Mouse (Mus musculus) E14TG2a.4 (cell line): ENCODE measurements at regions not wholly inside any gene's neighbourhood (a gene's known extent, or its start where the extent isn't known, plus 50 kb on each side); places are given as distances from the start of the nearest gene placed in this dataset.

Experiments
- H3K27me3 ChIP-seq: 2 replicates; pipeline ENCODE4 v1.6.1; 2014; ENCODE audit warnings: low read length, control low read depth; ENCODE audit not compliant: insufficient read depth
- H3K36me3 ChIP-seq: 2 replicates; pipeline ENCODE4 v1.6.1; 2014; ENCODE audit warnings: low read length, control low read depth; ENCODE audit not compliant: insufficient read depth
- H3K4me1 ChIP-seq: replicated peaks from 2 replicates; pipeline ENCODE4 v1.6.1; 2014; ENCODE audit warnings: low read depth, low read length, control low read depth
- H3K4me3 ChIP-seq: replicated peaks from 2 replicates; pipeline ENCODE4 v1.5.1; 2014; ENCODE audit warnings: mild to moderate bottlenecking, low read length
- H3K9me3 ChIP-seq: 2 replicates; pipeline ENCODE4 v1.6.1; 2014; ENCODE audit warnings: low read length, control low read depth
- CTCF ChIP-seq: conservative IDR thresholded peaks from 2 replicates; pipeline ENCODE4 v1.5.1; 2014; ENCODE audit warnings: low read length
- NANOG ChIP-seq: IDR thresholded peaks from 2 replicates; pipeline ENCODE4 v1.6.1; 2014; ENCODE audit warnings: borderline replicate concordance, low read length, mixed read lengths
- POU5F1 ChIP-seq: IDR thresholded peaks from 2 replicates; pipeline ENCODE4 v1.6.1; 2014; ENCODE audit warnings: low read length, borderline replicate concordance

DNA sequence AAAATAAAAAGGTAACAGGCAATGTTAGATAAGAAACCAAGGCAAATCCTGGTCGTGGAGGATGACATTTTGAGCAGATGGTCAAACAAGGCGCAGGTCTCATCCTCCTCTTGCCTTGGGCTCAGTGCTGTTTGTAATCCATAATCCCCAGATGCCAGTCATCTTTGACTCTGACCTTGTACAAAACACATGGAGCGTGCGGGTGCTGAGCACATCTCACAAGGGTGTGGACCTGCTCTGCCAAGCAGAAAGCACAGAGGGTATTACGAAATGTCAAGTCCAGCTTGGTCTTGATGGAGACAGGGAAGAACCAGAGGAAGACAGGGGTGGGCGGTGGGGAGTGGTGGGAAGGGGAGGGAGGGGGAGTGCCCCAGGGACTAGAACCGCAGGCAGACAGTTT lies 116.9 kb upstream of the Auts2 start:
- no peaks in the 10 kb centered on the region for H3K36me3 ChIP-seq
- no peaks in the 10 kb centered on the region for H3K4me1 ChIP-seq
- TF ChIP-seq CTCF: no peak
- peaks cover 20% of the 10 kb centered on the region for H3K9me3 ChIP-seq
- no peak overlapping the region for H3K4me3 ChIP-seq
- peaks cover 13% of the 10 kb centered on the region; the same call in 1 of the 2 replicates for H3K27me3 ChIP-seq

DNA sequence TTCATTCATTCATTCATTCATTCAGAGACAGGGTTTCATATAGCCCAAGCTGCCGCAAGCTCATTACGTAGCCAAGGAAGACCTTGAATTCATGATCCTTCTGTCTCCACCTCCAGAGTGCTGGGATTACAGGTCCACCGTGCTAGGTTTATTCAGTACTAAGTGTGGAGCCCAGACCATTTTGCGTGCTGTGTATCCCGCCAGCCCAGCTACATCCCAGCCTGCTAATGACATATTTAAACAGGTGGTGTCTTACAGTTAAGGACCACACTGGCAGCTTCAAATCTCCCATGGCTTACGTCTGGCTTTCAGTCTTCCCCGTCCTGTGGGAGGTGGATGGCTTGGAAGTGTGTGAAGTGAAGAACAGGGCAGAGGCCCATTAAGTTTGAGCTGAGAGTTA lies 111.2 kb upstream of the Auts2 start:
- H3K27me3 ChIP-seq: peaks cover 21% of the 10 kb centered on the region

GRCm38 (mm10) chr5:132653694-132654300 lies 110.7 kb upstream of the Auts2 start:
- TF ChIP-seq POU5F1 (no peak), NANOG (no peak), CTCF (no peak)
- peaks cover 4% of the 10 kb centered on the region; the same call in 1 of the 2 replicates for H3K4me1 ChIP-seq
- H3K9me3 ChIP-seq: peaks cover 22% of the 10 kb centered on the region
- no peak overlapping the region for H3K4me3 ChIP-seq
- peaks cover 27% of the 10 kb centered on the region for H3K27me3 ChIP-seq
- H3K36me3 ChIP-seq: no peaks in the 10 kb centered on the region

More for the DNA sequence above, 111.2 kb upstream of the Auts2 start:
- H3K36me3 ChIP-seq: no peaks in the 10 kb centered on the region
- peaks cover 22% of the 10 kb centered on the region for H3K9me3 ChIP-seq
- H3K4me3 ChIP-seq: no peak overlapping the region
- H3K4me1 ChIP-seq: peaks cover 4% of the 10 kb centered on the region; the same call in 1 of the 2 replicates
- TF ChIP-seq NANOG (no peak), CTCF (no peak)

DNA sequence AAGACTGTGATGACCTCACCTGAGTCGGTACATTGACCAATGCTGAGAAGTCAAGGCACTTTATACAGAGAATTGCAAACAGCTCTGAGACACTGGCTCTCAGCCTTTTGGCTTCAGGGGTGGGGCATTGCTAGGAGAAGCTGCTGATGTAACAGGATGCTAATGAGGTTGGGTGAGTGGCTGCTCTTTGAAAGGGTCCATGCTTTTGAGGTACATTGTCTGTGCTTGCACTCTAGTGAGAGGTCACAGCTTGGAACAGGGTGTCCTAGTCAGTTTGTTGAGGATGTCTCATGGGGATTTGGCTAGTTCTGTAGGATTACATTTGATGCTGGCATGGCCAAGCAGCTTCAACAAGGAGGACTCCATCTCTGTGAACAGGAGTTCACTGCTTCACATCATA lies 109.1 kb upstream of the Auts2 start:
- H3K4me1 ChIP-seq: peaks cover 4% of the 10 kb centered on the region; the same call in 1 of the 2 replicates
- no peaks in the 10 kb centered on the region for H3K36me3 ChIP-seq
- H3K27me3 ChIP-seq: peaks cover 41% of the 10 kb centered on the region
- H3K4me3 ChIP-seq: no peak overlapping the region
- H3K9me3 ChIP-seq: peaks cover 9% of the 10 kb centered on the region
- no peak for TF ChIP-seq CTCF
- no peak for TF ChIP-seq POU5F1
- no peak for TF ChIP-seq NANOG

DNA sequence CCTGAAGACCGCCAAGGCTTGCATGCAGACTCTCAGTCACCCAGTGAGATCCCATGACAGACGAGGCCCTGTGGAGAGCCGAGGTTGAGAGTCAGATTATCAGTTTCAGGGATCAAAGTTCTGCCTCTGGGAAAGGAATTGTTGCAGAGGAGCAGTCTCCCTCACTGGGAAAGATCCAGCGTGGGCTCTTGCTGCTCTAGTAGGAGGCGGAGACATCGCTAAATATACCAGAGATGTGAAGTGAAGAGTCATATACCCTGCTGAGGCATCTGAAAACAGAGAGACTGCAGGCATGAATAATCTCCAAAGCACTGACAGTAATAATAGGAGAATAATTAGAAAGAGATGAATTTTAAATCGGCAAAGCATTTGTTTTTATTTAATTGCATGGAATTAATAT lies 106.6 kb upstream of the Auts2 start:
- H3K4me3 ChIP-seq: no peak overlapping the region
- peaks cover 5% of the 10 kb centered on the region; the same call in 1 of the 2 replicates for H3K9me3 ChIP-seq
- TF ChIP-seq CTCF (no peak), POU5F1 (no peak), NANOG (no peak)
- H3K4me1 ChIP-seq: peaks cover 4% of the 10 kb centered on the region; the same call in 1 of the 2 replicates
- no peaks in the 10 kb centered on the region for H3K36me3 ChIP-seq
- peaks cover 62% of the 10 kb centered on the region for H3K27me3 ChIP-seq

DNA sequence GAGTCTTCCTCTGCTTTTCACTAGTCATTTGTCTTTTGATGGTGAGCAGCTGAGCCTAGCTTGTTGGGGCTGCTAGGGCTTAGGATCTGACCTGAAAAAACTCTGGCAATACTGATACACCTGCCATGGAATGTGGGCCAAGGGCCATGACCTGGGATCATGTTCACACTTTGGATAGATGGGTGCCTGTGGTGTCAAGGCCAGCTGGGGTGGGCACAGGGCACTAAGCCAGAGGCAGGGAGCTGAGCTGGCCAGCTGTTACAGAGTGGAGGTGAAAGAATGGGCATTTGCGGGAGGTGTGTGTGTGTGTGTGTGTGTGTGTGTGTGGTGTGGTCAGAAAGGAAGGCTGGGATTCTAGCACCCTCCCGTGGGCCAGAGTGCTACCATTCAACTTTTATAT lies 105.6 kb upstream of the Auts2 start:
- Histone ChIP-seq H3K36me3 (no peaks in the 10 kb centered on the region), H3K27me3 (peaks cover 60% of the 10 kb centered on the region), H3K9me3 (peaks cover 5% of the 10 kb centered on the region; the same call in 1 of the 2 replicates), H3K4me1 (peaks cover 4% of the 10 kb centered on the region; the same call in 1 of the 2 replicates), H3K4me3 (no peak overlapping the region)
- TF ChIP-seq CTCF (no peak), POU5F1 (no peak), NANOG (no peak)

GRCm38 (mm10) chr5:132644646-132645172 lies 101.6 kb upstream of the Auts2 start:
- Histone ChIP-seq H3K4me3 (no peak overlapping the region), H3K36me3 (no peaks in the 10 kb centered on the region), H3K27me3 (peaks cover 70% of the 10 kb centered on the region), H3K9me3 (peaks cover 6% of the 10 kb centered on the region), H3K4me1 (no peaks in the 10 kb centered on the region)
- TF ChIP-seq NANOG (peak; percentile 85), CTCF (no peak)

- Histone ChIP-seq H3K4me3 (no peak overlapping the region), H3K36me3 (no peaks in the 10 kb centered on the region), H3K9me3 (peaks cover 6% of the 10 kb centered on the region), H3K4me1 (no peaks in the 10 kb centered on the region), H3K27me3 (peaks cover 59% of the 10 kb centered on the region)
- TF ChIP-seq NANOG (no peak), CTCF (no peak), POU5F1 (no peak)
Observed at GRCm38 (mm10) chr5:132643270-132643669, 100.1 kb upstream of the Auts2 start.

DNA sequence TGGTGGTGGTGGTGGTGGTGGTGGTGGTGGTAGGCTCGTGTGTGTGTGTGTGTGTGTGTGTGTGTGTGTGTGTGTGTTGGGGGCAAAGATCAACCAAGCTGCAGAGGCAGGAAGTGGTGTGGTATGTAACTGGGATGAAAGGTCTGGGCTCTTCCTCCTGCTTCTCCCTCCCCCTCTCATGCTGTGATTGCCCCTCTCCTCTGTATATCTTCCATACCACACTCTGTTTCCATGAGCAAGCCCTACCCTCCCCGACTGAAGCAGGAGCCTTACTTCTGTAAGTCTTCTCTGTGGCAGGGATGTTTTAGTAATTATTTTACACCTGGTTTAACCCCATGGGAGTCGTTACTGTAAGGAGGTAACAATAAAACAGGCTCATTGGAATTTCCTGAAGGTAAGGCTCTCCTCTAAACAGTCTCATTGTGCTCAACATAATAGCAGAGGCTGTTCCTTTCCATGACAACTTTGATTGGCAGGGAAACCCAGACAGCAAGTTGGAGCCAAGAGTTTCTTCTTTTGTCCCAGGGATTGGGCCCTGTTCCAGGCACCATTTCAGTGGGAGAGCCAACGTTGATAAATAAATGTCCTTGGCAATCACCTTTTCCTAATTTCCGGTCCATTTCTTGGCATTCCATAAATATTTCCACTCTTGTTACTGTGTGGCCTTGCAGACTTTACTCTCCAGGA lies 90.2 kb upstream of the Auts2 start:
- H3K27me3 ChIP-seq: no peaks in the 10 kb centered on the region
- H3K9me3 ChIP-seq: peaks cover 15% of the 10 kb centered on the region; the same call in 1 of the 2 replicates
- H3K36me3 ChIP-seq: no peaks in the 10 kb centered on the region
- H3K4me1 ChIP-seq: peaks cover 4% of the 10 kb centered on the region; the same call in 1 of the 2 replicates
- TF ChIP-seq POU5F1 (no peak), CTCF (no peak)
- H3K4me3 ChIP-seq: no peak overlapping the region
